In the genomic region with DNA sequence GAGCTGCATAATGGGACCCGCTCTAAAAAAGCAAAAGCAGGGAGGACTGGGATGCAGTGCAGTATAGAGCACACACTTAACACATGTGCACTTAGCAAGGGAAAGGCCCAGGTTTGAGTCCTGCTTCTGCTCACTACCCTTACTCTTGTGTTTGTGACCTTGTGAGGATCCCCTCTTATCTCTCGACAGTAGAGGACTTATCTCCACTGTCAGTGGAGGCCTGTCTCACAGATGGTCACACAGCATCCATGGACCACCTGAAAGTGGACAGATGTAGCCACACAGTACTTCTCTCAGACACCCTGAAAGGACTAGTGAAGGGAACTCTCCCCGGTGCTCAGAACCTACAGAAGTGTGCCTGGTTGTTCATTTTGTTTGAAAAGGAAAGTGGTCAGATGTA, we compare ENCODE assay signal across 17 mouse cellular contexts.
"Had no signal": no experiment of that assay in that cellular context is flagged by ENCODE, and none has a peak within 500 bp of the region (broad histone marks: within the 10 kb centered on the region; RNA-seq: fewer than 3 reads in every experiment).

No protein-coding gene starts in this region.

- H3K36me3 ChIP-seq: lung, embryonic 15.5 days; midbrain, embryonic 12.5 days; neural tube, embryonic 12.5 days had no signal

- H3K4me1 ChIP-seq: midbrain, embryonic 12.5 days; neural tube, embryonic 12.5 days had no signal

- H3K4me3 ChIP-seq: lung, embryonic 15.5 days; megakaryocyte, embryonic 14.5 days; midbrain, embryonic 12.5 days; neural tube, embryonic 12.5 days had no signal

- H3K27me3 ChIP-seq: lung, embryonic 15.5 days; megakaryocyte, embryonic 14.5 days; midbrain, embryonic 12.5 days; neural tube, embryonic 12.5 days had no signal

- H3K9ac ChIP-seq: lung, embryonic 15.5 days; midbrain, embryonic 12.5 days; neural tube, embryonic 12.5 days had no signal

- DNase-seq: lung, adult 2 months; lung, postnatal 14 days; lung, postnatal 36 days; midbrain, embryonic 14.5 days; retina, postnatal 1 day; right cerebral cortex, postnatal 4 days; spleen, adult 18-20 months; thymus, adult 18-20 months; thymus, postnatal 14 days; thymus, postnatal 36 days had no signal

- ATAC-seq: lung, postnatal 0 days; midbrain, embryonic 16.5 days had no signal

- H3K4me2 ChIP-seq: lung, embryonic 15.5 days; midbrain, embryonic 12.5 days; neural tube, embryonic 12.5 days had no signal

- H3K27ac ChIP-seq: lung, embryonic 15.5 days; macrophage; midbrain, embryonic 12.5 days; neural tube, embryonic 12.5 days had no signal

- H3K9me3 ChIP-seq: lung, embryonic 15.5 days; midbrain, embryonic 12.5 days; neural tube, embryonic 12.5 days had no signal
